Mouse (Mus musculus) kidney, adult 2 months (tissue): ENCODE data around the gene Hadh.

Experiments
- CTCF ChIP-seq: fragments of 200-500 bp; conservative IDR thresholded peaks from 2 replicates; pipeline ENCODE4 v1.5.1; 2011; ENCODE audit warnings: low read depth, mild to moderate bottlenecking, control low read depth, low read length, moderate library complexity, mixed read lengths; ENCODE audit not compliant: insufficient read depth, insufficient read length
- POLR2A ChIP-seq: fragments of 200-500 bp; IDR thresholded peaks from one replicate; pipeline ENCODE4 v1.6.1; 2011; ENCODE audit warnings: low read depth, low read length, control low read depth

- TF ChIP-seq CTCF: no peak
- no peak for TF ChIP-seq POLR2A
These were observed 81.1 kb downstream of the Hadh start for GRCm38 (mm10) chr3:131190671-131191367.
